Mouse (Mus musculus) thymus, adult 2 months (tissue): Measurements from ENCODE around the gene Efl1.

ENCODE experiments used
- CTCF ChIP-seq: fragments of 200-500 bp; IDR thresholded peaks from 2 replicates; pipeline ENCODE4 v1.5.1; 2012; ENCODE audit warnings: mild to moderate bottlenecking, control low read depth, low read length, moderate library complexity, borderline replicate concordance; ENCODE audit not compliant: control insufficient read depth, poor library complexity, insufficient read depth; ENCODE audit errors: extremely low read depth
- POLR2A ChIP-seq: fragments of 200-500 bp; IDR thresholded peaks from 2 replicates; pipeline ENCODE4 v1.6.1; 2012; ENCODE audit warnings: mild to moderate bottlenecking, low read length, control low read depth, moderate library complexity; ENCODE audit not compliant: control insufficient read depth, poor library complexity, insufficient read depth; ENCODE audit errors: extremely low read depth

DNA sequence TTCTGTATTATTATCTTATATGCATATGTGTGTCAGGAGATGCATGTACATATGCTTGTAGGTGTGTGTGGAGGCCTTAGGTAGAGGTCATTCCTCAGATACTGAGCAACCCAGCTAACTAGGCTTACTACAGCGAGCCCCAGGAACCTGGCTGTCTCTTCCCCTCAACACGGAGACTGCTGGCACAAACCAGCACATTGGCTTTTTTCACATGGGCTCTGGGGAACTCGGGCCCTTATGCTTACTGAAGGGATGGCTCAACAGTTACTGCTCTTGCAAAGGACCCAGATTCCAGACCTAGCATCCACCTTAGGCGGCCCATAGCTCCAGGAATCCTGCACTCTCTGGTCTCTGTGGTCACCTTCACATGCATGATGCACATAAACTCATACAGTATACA lies 110.7 kb downstream of the Efl1 start:
- TF ChIP-seq POLR2A (no peak), CTCF (no peak)
